Mouse (Mus musculus) adrenal gland, postnatal 4 days (tissue): ENCODE data around the gene Atp2a3. TPM values are rescaled to one million over a fixed set of nuclear protein-coding genes. Genes with fewer than 3 reads are reported as not detected.

ENCODE experiments used
- DNase-seq, 2 experiments: peaks; one replicate each; pipeline ENCODE4 v3.0.0; 2021 to 2022; ENCODE audit warnings: low spot score in 2 of 2, mixed read lengths in 2 of 2
- total RNA-seq, 2 experiments: library from RNA; stranded (reverse); gene quantifications; 2 replicates each; pipeline ENCODE4 v1.2.3; 2021

The Atp2a3 gene
- total RNA-seq, 2 experiments from 2014 or later, result 16.6 to 18.3 TPM

DNA sequence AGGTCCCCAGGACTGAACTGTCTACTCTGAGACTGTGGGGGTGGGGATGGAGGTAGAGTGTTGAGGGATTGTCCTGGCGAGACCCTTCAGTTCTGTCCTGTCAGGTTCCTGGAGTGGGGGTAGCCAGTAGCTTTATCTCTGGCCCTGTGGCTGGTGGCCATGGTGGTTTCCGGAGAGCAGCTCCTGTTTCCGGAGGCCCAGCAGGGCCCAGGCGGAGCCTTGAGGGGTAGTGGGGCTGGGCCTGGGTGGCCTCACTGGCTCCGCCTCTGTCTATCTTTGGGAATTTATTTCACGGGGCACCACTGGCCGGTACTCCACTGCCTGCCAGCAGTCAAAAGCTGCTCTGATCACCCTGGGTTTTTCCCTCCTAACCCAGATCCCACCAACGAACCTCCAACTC lies 37.8 kb downstream of the Atp2a3 start, which contains the start of gene P2rx1:
P2rx1 (plus strand) TSS at position 333 of the 400 bp plus-strand sequence.
- no peak for DNase-seq

DNA sequence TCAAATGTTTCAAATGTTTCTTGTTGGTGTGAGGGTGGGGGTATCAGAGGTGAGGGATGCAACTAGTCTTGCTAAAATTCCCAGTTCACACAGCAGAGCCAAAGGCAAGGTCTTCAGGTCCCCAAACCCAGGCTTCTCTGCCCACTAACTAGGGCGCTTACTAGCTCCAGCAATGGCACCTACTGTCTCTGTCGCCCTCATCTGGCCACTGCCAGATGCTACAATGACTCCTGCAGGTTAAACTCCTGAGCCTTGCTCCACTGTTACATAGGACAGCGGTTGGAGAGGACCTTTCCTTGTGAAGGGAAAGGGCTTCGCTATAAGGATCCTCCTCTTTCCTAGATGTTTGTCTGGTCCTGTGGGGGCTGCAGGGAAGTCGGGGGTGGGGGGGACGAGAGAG lies 40.1 kb downstream of the Atp2a3 start:
- peak in 1 of 2 experiments; percentile 46 for DNase-seq

DNA sequence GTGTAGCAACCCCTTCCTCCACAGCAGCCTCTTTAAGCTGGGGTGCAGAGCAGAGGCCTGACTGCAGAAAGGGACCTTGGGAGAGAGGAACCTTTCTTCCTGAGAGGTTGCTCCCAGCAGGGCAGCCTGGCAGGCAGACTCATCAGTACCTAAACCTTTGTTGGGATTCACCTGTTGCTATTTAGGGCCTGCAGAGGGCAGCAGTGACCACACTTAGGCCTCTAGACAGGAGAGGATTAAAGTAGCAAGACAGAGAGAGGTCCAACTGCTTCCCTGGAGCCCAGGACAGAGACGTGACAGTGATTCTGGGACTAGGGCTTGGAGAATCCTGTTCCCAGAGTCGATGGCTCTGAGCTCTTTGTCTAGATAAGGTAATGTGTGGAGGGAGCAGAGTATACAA lies 45.4 kb downstream of the Atp2a3 start:
- DNase-seq, result no peak

DNA sequence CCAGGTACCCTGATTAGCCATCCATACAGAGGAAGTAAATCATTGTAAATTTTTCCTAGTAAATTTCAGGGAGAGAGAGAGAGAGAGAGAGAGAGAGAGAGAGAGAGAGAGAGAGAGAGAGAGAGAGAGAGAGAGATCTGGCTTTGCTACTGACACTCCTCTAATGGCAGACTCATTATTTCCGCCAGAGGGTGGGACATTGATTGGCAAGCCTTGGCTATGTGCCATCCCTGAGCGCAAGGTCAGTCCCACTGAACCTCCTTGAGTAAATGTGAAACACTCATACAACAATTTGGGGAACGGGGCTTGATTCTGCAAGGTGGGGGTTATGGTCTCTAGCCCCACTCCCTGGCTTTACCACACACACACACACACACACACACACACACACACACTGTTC lies 46.1 kb downstream of the Atp2a3 start:
- DNase-seq, result no peak

DNA sequence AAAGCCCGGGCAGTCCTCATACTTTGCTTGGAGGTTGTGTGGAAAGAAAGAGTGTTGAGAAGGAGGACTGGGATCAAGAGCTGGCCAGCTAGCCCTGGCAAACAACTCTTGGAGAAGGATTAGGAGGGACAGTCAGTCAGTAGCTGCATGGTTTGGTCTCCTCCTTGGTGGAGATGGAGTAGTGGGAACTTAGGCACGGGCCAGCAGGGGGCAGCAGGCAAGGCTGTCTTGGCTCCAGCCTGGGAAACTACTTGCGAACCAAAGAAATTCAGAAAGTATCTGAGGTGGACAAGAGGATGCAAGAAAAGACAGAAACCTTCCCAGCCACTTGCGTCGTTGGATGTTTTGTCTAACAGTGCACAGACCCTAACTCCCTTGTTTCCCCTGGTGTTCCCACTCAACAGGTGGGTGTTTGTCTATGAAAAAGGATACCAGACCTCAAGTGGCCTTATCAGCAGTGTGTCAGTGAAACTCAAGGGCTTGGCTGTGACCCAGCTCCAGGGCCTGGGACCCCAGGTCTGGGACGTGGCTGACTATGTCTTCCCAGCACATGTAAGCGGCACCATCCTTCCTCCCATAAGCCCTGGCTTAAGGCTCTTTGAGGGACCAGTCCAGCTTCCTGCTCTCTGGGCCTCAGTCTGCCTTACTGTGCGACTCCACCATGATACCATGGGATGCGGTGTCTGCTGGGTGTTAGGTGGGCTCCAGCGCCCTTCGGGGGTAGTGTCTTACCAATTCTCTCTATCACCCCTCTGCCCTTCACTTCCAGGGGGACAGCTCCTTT lies 46.9 kb downstream of the Atp2a3 start:
- DNase-seq, result no peak

DNA sequence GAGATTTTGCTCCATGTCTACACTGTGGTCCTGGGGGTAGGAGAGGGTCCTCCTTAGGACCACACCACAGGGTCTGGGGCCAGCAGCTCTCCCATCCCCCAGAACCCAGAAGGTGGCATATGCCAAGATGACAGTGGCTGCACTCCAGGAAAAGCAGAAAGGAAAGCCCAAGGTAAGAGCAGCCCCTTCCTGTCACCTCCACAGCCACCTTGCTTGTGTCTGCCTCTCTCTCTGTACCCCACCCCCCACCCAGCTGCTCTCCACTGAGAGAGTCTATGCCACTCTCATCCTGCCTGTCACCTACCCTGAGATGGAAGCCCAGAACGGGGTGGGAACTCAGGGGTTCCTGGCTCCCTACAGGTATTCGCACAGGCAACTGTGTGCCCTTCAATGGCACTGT lies 47.9 kb downstream of the Atp2a3 start:
- no peak for DNase-seq

DNA sequence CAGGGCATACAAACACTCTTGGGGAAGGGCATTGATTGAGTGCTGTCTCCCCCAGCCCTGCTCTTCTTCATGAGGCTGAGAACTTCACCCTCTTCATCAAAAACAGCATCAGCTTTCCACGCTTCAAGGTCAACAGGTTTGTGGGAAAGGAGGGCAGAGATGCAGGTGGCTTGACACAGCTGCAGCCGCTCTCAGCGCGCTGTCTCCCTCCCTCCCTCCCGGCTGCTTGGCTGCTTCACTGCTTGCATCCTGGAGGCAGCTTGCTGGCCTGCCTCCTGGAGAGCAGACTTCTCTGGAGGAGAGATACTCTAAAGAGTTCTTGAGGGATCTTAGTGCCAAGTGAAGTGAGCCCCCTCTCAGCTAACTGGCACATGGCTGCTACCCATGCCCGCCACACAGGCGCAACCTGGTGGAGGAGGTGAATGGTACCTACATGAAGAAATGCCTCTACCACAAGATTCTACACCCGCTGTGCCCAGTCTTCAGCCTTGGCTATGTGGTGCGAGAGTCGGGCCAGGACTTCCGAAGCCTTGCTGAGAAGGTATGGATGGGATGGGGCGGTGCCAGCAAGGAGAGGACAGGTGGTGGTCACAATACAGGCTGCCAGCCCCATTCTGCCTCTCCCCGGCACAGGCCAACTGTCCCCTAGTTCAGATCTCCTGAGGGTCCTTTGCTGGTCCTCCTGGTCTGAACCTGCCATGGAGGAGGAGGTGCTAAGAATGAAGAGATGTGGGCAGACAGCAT lies 48.7 kb downstream of the Atp2a3 start:
- DNase-seq, result no peak

DNA sequence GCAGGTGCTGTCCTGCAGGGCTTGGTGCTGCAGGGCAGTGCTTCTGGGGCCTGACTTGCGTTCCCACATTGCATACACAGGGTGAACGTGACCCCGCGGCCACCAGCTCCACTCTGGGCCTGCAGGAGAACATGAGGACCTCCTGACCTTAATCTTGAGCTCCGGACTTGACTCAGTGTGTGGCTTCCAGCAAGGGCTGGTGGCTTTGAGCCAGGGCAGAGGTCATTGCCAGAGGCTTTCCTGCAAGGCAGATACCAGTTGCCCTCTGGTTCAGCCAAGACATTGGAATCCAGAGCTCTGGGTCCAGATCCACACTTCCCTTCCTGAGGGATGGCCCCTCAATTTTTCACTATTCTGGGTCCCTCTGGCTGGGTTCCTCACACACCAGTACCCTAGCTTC lies 53.0 kb downstream of the Atp2a3 start:
- DNase-seq, result no peak

DNA sequence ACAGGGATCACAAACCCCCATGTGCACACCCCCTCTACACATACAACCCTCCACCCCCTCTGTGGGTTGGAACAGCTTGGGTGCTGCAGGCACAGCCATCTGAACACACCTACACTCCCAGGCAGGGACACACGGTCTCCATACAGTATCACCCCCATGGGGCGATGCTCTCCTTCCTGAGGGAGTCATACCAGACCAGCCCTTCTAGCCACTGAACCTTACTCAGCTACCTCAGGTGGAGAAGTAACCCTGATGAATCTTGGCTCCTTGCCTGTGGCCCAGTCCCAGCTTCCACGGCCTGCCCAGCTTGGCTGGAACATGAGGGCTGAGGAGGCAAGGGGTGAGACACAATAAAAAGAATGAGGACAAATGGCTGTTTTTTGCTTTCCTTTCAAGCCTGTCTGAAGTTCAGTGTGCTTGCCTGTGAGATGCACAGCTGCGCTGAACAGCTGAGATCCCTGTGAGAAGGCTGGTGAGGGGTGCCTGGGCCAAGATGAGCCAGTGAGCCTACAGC lies 53.9 kb downstream of the Atp2a3 start:
- DNase-seq, result no peak

DNA sequence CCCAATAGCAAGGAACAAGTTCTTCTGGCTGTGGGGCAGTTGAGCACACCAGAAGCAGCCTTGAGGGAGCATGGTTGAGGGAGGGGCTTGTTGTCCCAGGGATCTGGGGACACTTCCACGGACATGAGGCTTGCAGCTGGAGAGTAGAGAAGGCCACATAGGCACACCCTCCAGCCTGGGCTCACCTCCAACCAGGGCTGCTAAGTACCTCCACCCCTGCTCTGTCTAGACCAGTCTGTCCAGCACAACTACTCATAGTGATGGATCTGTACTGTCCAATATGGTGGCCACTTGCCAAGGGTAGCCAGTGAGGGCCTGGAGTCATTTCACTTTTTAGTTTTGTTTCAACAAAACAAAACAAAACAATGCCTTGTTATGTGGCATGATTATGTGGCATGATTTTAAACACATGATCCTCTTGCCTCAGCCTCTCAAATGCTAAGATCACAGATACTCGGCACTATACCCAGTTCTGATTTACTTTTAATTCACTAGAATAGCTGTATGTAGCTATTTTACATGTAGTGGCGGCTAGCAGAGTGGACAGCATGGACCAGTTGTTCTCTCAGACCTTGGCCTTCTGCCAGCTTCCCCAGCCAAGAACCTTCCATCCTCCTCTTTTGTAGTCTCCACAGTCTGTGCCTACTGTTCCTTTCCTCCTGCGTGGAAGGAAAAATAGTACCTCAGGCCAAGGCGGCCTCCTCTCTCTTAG lies 54.6 kb downstream of the Atp2a3 start:
- no peak for DNase-seq

DNA sequence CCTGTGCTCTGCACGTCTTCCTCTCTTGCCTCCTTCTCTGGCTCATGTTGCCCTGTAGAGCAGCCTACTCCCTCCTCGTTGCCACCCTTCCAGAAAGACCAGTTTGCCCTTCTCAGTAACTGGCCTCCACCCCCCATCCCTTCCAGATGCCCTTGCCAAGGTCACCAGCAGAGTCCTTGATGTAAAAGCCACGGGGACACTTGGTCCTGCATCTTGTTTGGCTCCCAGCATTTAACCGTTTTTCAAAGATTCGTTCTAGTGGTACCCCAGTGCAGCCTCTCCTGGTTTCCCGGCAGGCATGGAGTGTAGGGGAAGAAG lies 55.1 kb downstream of the Atp2a3 start:
- no peak for DNase-seq

DNA sequence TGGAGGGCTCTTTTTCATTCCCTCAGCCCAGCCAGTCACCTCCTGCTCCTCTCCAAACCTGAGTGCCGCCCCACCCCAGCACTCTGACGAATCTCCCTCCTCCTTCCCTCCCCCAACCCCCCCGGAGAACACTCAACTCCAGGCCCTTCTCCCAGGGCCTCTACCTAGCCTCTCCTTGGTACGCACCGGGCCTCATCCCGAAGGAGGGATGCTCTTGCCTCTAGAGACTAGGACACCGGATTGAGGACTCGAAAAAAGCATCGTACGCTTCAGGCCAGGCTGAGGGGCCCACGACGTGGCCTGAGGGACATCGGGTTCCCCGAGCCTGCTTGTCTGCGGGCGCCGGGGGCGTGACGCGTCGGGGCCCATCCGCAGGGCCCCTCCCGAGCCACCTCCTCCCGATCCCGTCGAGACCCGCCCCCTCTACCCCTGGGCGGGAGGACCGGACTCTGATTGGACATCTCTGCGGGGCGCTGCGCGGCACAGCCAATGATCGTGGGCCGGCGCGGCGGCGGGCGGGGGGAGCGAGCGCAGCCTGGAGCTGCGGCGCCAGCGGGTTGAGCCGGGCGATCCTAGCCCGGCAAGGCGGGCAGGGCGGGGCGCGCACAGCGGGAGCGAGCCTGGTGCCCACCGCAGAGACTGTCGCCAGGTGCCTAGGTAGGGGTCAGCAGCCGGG lies 57.6 kb downstream of the Atp2a3 start, which contains the start of gene Camkk1:
Camkk1 (plus strand) TSS at position 538 of the 676 bp plus-strand sequence.
- peak; percentile 81 to 83 for DNase-seq

DNA sequence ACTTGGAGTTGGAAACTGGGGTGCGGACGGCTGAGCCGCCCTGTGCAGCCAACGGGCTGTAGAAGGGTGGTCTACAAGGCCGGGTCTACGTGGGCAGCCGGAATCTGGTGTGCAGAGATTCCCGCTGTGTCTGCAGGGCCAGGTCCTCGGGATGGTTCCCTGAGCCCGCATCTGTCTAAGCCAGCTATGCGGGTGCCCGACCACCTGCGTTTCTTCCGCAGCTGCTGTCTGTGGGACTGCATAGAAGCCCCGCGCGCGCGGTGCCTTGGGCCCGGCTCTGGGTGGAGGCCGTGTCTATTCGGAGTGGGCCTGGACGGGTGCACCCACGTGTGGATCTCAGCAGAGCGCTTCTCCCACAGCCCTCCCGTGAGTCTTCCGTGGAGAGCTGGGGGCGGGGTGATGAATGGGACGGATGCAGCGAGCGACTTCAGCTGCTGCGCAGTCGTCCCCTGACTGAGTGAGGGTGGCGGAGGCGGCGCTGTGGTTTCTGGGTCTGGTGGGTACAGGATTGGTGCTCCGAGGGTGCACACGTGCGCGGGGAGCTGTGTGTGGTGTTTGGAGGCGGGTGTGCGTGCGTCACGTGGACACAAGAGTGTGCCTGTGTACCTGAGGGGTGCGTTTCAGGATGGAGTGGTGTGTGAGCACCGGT lies 58.3 kb downstream of the Atp2a3 start:
- DNase-seq, result no peak

DNA sequence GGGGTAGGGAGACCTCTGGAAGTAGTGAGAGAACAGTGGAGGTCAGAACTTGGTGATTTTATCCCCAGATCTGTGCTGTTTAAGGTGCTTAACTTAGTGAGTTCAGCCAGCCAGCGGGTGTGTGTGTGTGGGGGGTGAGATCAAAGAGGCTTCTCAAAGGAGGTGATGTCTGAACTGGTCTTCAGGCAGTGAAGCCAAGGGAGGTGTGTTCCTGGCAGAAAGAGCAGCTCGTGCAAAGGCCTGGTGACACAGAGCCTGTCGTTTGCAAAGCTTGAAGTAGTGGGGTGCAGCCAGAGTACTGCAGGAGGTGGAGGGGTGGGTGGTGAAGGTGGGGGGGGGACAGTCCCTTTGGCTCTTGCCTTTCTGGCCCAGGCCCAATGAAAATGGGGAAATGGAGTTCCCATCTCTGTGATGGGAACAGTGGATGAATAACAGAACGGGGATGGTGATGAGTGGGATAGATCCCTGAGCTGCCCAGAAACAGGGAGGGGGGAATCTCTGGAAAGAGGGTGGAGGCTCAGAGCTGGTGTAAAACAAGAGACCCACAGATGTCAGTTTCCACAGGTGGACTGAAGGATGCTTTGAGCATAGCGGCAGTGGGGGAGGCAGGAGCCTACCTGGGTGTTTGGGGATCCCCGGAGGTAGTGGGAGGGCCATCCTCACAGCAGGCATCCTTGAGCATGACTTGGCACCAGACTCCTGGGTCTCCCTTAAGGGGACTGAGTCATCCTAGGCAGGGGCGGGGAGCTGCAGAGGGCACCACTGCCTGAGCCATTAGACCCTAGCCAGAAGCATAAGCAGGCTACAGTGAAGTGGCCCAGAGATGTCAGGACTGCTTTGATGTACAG lies 60.2 kb downstream of the Atp2a3 start:
- no peak for DNase-seq

DNA sequence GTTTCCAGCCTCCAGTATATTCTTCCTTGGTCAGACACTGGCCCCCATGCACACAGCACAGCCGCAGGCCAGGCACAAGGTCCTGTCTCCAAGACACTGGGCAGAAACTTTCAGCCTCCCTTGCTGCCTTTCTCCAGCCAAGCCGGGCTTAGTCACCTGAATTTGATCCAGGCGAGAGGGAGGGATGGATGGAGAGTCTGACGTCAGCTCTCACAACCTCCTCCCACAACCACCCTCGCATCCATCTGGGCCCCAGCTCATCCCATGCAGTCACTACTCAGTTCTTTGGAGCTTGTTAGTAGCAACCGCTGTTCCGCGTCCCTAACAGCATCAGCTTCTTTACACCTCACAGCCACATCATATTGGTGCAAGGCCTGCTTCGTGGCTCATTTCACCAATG lies 62.1 kb downstream of the Atp2a3 start:
- no peak for DNase-seq

DNA sequence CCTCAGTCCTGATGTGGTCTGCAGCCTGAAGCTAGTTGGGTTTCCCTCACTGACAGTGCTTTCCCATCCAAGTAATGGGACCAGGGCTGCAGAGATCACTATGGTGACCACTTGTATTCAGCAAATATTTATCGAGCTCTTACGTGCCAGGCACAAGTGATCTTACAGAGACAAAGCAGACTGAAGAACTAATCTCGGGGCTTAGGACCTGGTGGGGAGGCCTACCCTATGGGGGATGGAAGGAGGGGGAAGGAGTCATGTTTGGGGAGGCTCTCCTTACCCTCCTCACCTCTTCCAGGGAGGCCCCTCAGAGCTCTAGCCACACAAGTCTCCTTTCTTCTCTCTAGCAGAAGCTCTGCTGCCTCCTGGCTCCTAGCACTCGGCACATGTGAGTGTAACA lies 62.9 kb downstream of the Atp2a3 start:
- DNase-seq, result no peak

DNA sequence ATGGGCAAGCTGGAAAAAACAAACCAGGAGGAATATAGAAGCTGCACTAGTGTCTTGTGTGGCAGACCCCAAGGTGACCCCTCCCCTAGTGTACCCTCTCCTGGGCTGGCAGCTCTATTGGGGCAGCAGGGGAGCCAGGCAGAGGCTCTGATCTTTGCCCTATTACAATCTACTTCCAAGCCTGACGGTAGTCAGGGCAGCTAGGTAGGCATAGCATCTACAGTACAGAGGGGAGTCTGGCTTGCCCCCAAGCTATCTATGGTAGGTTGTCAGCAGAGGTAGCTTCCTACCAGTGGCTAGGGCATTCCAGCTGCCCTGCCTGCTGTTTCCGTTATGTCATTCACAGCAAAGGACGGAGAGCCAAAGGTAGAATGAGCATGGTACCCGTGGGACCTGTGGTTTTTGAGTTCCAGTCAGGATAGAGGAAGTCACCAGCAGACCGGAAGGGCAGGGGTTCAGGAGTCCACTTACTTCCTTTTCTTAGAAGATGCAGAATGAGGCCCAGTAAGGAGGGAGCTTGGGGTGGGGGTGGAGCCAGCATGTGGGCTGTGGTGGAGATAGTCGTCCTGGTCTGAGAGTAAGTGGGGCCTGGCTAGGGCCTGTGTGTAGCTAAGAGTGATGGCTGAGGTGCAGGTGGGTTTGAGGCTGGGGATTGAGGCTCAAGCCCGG lies 63.4 kb downstream of the Atp2a3 start:
- DNase-seq, result no peak

DNA sequence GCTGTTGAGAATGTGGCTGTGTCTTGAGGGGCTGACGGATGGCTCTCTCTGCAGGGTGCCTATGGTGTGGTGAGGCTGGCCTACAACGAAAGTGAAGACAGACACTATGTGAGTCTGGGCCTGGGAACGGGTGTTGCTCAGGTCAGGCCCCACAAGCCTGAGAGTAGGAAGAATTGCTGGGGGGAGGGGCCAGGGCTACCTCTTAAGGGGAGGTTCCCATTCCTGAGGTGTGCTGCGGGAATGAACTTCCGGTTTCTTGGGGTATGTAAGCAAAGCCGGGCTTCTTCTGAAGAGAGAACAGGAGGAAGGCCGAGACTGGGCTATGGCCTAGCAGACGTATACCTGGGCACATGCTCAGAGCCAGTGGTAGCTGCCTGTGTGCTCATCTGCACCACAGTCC lies 66.0 kb downstream of the Atp2a3 start:
- no peak for DNase-seq

DNA sequence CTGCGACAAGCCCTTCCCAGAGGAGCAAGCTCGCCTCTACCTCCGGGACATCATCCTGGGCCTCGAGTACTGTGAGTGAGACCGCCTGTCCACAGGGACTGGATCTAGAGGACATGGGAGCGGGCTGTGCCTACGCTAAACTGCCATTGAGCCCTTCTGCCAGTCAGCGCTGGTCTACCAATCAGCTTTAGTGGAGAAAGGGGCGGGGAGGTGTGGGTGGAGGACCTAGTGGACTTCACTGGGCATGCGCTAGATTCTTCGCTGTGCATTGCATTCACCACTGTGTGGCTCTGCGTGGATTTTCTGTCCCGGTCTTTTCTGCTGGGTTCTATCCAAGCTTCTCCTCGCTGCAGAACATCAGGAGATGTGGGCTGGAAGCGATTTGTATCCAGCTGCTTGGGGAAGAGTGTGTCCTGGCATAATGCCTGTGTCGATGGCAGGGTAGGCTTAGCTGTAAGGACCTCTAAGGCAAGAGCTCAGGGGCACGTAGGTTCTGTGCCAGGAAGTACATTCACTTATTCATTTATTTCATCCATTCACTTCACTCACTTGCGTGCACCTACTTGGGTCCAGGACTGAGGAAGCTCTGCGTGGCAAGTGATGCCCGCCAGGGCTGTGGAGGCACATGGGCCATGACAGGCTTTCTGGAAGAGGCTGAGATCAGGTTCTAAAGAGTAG lies 70.0 kb downstream of the Atp2a3 start:
- peak; percentile 50 to 79 for DNase-seq
